Mouse (Mus musculus): ENCODE data around the gene Ppie.
"Not testable (repeated sequence)": the region's sequence is repeated elsewhere in the genome, so short reads cannot be mapped to it uniquely, and the experiment has no call there.

Ppie gene

DNA sequence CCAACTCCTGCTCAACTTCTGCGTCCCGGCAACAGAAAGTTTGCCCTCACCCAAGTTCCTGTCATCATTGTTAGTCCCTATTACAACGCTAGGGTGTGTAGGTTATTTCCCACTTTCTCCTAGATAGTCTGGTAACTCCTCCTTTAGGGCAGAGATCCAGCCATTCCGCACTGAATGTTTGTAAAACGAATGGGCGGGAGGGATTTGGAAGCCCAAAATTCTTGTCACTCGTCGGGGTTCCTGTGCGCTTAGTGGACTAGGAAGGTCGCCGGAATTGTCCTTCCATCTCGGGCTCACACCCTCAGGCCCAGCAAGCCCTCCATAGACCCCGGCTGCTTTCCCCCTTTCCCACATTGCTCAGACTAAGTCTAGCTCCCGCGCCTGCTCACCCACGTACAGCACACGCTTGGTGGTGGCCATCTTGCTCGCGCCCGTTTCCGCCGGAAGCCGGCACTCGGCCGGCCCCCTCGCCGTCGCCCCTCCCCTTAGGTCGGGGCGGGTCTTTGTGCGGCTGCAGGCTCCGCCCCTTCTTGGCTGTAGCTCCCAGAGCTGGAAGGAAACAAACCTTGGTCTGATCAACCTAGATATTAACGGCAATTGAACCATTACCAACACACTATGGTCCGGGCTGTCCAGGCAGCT lies at the start of gene Ppie:
Gene Ppie (minus strand): TSS at position 439 of the 642 bp plus-strand sequence.
- peak; percentile 72 for DNase-seq

- DNase-seq = no peak
These were observed 45.1 kb upstream of the Ppie start for GRCm38 (mm10) chr4:123184816-123185215.

GRCm38 (mm10) chr4:123183239-123184056 lies 43.7 kb upstream of the Ppie start:
- peak; percentile 94 for DNase-seq

DNA sequence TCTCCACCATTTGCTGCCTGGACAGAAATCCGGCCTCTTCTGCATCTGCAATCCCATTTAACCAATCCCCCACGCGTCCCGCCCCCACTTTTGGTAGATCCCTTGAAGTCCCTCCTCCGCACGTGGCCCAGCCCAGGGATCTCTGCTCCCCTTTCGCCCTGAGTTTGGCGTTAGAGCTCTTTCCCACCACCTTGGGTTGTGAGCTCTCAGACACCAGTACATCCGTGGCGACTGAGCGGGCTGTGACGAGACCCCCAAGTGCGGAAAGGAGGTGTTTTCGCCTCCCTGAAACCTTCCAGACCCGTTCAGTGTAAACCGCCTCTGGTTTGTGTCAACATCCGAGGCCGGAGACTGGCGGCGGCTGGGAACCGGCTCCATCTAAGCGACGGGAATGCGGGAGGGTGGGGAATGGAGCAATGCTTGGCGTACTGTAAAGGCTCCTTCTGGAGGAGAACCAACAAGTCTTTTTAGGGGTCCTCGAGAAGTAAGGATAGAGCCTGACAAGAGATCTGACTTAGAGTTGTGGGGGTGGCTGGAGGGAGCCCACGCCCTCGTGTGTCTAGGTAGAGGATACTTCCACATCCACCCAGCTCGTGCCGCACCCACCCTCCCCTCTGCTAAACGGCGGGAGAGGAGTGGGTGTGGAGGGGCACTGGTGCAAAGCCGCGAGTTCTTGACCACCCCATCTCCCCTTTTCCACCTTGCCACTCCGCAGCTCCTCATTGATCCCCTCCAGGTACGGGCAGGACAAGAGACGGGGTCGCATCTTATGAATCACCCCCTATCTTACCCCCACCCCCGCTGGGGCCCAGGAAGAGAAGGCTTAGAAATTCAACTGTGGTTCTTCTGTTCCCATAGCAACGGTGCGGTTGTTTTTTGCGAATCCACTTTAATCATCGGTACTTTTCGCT lies 42.8 kb upstream of the Ppie start, which contains the start of gene Hpcal4:
Gene Hpcal4 (plus strand): TSS at position 900 of the 911 bp plus-strand sequence.
- peak; percentile 49 for DNase-seq

GRCm38 (mm10) chr4:123171811-123172210 lies 32.1 kb upstream of the Ppie start:
- no peak for DNase-seq

- no peak for DNase-seq
These were observed 24.4 kb upstream of the Ppie start for GRCm38 (mm10) chr4:123164157-123164556.

DNA sequence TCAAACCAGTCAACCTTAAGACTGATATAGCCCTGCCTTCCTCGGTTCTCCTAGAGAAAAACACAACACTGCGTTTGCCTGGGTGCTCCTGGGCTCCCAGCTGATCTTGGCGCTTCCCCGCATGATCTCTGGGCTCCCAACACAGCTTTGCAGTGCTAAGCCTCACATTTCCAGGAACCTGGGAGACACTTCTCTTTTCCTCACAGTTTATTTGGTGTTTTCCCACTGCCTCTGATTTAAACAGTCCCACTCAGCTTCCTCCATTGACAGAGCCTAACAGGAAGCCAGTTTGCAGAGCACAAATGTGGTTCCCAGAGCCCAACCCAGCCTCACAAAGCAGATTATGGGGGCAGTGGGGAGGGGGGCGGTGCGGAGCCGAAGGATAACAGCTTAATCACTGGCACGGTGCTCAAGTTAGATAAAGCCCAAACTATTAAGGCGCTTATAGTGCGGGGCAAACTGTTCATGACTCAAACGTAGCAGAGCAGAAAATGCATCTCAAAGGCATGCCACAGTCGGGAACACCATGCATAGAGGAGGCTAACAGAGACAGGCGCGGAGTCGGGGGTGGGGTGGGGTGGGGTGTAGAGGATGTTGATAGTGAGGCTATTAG lies 22.7 kb upstream of the Ppie start:
- no peak for DNase-seq

- DNase-seq = not testable (repeated sequence)
These were observed 21.5 kb upstream of the Ppie start for GRCm38 (mm10) chr4:123161251-123161650.

DNA sequence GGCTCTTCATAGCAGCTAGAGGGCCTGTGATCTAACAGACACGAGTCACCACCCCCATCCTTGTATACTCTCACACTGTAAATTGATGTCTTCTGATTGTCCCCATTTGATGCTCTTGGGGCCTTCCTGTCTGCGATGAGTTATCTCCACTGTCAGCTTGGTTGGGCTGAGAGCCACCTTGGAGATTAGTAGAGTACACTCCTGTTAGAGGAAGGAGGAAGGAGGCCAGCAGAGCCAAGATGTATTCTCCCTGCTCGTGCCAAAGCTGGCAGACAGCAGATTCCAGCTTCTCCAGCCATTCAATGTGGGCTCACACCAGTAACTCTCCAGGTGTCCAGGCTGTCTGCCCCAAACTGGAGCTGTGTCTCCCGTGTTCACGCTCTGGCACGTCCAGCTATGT lies 20.8 kb upstream of the Ppie start:
- no peak for DNase-seq

DNA sequence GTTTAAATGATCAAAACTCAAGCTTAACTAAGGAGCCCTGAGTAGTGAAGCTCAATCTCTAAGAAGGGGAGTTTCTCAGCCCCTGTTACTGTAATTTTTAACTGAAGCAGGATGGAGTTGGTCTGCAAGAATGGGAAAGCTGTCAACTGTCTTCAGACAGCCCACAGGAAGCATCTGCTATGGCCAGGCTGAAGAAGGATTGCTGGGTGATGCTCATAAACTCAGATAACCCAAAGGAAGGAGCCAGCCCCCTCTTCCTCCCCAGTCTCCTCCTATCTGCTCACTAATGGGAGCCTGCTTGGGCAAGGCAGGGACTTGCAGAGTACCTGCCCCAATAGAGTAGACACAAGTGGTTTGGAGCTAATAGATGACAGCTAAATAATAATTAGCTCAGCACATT lies 16.1 kb upstream of the Ppie start:
- no peak for DNase-seq

DNA sequence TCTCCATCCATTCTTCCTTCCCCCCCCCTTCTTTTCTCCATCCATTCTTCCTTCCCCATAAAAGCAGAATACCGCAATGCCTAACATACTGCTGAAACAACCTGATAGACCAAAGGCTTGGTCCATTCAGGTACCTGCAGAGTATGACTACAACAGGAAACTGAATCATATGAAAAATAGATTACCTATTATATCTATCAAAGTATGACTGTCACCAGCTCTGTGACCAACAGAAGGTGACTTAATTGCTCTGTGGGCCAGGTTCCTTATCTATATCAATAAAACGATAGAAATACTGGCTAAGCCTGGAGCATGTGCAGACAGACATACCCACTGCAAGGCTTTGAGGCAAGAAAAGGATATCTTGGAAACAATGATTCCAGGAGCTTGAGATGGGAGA lies 15.7 kb upstream of the Ppie start:
- no peak for DNase-seq

- peak; percentile 67 for DNase-seq
These were observed 15.3 kb upstream of the Ppie start for GRCm38 (mm10) chr4:123155004-123155403.

- DNase-seq = no peak
These were observed 13.2 kb upstream of the Ppie start for GRCm38 (mm10) chr4:123152976-123153375.

DNA sequence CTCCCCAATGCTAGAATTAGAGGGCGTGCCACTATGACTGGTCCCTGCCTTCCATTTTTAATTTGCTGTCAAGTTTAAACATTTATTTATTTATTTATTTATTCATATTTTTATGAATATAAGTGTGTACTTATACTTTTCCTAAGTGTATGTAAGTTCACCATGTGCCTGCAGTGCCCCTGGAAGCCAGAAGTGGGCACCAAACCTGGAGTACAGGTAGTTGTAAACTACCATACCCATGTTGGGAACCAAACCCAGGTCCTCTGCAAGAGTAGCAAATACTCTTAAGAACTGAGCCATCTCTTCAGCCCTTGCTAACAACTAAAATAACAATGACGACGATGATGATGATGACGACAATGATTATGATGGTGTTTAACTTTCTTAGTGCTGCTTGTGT lies 12.3 kb upstream of the Ppie start:
- no peak for DNase-seq

- no peak for DNase-seq
These were observed 7.8 kb upstream of the Ppie start for GRCm38 (mm10) chr4:123147446-123148150.

DNA sequence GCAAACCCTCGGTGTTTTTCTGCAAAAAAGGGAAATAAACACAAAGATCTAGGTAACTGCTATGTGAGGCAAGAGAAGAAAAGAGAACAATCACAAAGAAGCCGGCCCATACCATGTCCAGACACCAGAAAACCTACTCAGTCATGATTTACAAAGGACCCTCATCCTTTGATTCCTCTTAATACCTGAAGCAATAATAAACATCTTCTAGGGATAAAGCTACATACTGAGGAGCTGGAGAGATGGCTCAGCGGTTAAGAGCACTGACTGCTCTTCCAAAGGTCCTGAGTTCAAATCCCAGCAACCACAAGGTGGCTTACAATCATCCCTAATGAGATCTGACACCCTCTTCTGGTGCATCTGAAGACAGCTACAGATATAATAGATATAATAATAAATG lies 2.2 kb downstream of the Ppie start:
- DNase-seq = no peak

DNA sequence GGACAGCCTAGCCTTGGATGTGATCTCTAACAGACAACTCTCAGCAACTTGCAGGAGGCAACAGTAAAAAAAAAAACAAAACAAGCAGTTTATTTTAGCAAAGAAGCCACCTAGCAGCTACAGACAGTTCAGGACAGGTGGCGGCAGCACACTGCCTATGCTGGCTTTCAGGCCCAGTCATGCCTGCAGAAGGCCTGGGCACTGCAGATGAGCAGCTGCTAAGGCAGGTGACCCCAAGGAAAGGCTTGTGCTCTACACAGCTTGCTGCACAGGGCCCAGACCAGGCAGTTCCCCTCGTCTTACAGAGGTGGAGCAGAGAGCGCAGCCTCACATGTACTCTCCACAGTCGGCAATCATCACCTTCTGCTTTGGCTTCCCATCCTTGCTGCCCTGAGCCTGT lies 12.7 kb downstream of the Ppie start:
- no peak for DNase-seq

DNA sequence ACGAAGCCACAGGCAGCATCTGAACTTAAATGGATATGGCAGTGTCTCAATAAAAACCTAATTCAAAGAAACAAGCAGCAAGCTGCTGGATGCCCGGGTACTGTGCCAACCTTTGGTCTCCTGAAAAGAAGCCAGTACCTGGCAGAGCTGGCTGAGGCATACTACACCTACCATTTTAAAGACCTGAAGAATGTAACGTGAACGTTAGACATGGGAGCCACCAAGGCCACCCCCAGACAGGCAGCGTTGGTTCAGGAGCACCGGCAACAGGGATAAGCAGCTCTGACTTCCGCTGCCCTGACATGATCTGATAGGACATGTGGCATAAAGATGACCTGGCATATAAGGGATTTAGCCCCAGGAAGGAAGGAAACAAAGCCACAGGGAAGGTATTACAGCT lies 13.1 kb downstream of the Ppie start:
- peak; percentile 75 for DNase-seq

- no peak for DNase-seq
These were observed 18.5 kb downstream of the Ppie start for GRCm38 (mm10) chr4:123121286-123121685.

DNA sequence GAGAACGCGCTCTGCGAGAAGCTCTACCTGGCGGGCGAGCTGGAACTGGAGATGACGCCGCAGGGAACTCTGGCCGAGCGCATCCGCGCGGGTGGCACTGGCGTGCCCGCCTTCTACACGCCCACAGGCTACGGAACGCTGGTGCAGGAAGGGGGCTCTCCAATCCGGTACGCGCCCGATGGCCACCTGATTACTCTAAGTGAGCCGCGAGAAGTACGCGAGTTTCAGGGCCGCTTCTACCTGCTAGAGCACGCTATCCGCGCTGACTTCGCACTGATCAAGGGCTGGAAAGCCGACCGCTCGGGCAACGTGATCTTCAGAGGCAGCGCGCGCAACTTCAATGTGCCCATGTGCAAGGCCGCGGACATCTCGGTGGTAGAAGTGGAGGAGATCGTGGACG lies 23.1 kb downstream of the Ppie start:
- not testable (repeated sequence) for DNase-seq

GRCm38 (mm10) chr4:123116011-123116410 lies 23.7 kb downstream of the Ppie start, which contains the start of gene Oxct2b:
Oxct2b (plus strand) TSS chr4:123116266.
- DNase-seq = no peak

DNA sequence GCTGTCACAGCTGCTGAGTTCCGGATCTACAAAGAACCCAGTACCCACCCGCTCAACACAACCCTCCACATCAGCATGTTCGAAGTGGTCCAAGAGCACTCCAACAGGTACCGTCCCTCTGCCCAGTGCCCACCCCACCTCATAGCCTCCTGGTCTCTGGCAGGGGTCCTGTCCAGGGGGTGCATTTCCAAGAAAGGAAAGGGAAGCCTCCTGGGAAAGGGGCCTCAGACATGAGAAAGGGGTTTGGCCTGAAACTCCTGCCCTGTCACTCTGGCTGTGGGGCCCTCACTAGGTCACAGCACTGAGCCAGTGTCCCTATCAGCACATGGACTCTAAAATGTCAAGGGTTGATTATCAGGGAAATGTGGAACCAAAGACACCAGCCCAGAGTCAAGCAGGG lies 25.1 kb downstream of the Ppie start:
- DNase-seq = not testable (repeated sequence)

Measured in cerebellum, adult 9-10 months (tissue).